9 mouse cellular contexts compared by ENCODE assay signal in genomic region chr9:41524591-41524990, GRCm38 (mm10).
DNase-seq lines count a peak whose midpoint lies in the region; ATAC-seq and TF ChIP-seq lines count a peak whose summit lies in the region.
"Had no signal": no experiment of that assay in that cellular context is flagged by ENCODE, and none has a peak within 500 bp of the region (broad histone marks: within the 10 kb centered on the region; RNA-seq: fewer than 3 reads in every experiment).

No protein-coding gene starts in this region.

- TF ChIP-seq CTCF in gastrocnemius, adult 2 months (IDR thresholded peaks at IDR 0.05), result no peak

- peaks cover 3% of the 10 kb centered on the region; the same call in 1 of the 2 replicates for H3K36me3 ChIP-seq in limb, embryonic 10.5 days

- no peak for DNase-seq in gastrocnemius, adult 2 months
- no peak for DNase-seq in gastrocnemius, postnatal 25 days
- DNase-seq in MN1 (ENCODE audit: low spot score), result peak; percentile 29
- peak; percentile 5 to 44 for DNase-seq in frontal cortex, adult 2 months (ENCODE audit: extremely low spot score in 1 of 2, low spot score in 1 of 2)
- no peak for DNase-seq in limb, embryonic 10.5 days (ENCODE audit: low spot score)
- no peak for DNase-seq in thymus, postnatal 25 days
- no peak for DNase-seq in kidney, adult 9 months

- intact Hi-C loops in gastrocnemius, adult 2 months (cut with DNase I), result no loop called here

- peak overlapping the region; percentile 50 for H3K27ac ChIP-seq in gastrocnemius, adult 2 months
- peak overlapping the region; percentile 64; the same call in 1 of the 2 replicates for H3K27ac ChIP-seq in limb, embryonic 10.5 days

- H3K4me3 ChIP-seq in gastrocnemius, adult 2 months, result no peak overlapping the region
- no peak overlapping the region for H3K4me3 ChIP-seq in limb, embryonic 10.5 days
- H3K4me3 ChIP-seq: erythroblast, embryonic 14.5 days had no signal

- ATAC-seq in inflammation-experienced regulatory T-cells, adult 6 months, result no peak

- H3K4me1 ChIP-seq in limb, embryonic 10.5 days, result peaks cover 19% of the 10 kb centered on the region

- 82% methylated on average over 7 of the region's 7 CpGs for WGBS in limb, embryonic 10.5 days

- H3K9me3 ChIP-seq in limb, embryonic 10.5 days (replicated peaks), result no peaks in the 10 kb centered on the region

- H3K27me3 ChIP-seq in limb, embryonic 10.5 days (ENCODE audit: low read depth, poor library complexity, severe bottlenecking), result no peaks in the 10 kb centered on the region

Comparison
In these comparisons a context has a peak if more than half of its experiments do, and no peak if none do; other contexts are left out.
1. DNase-seq: peak in MN1 (single experiment) and frontal cortex, adult 2 months (2 of 2); none in gastrocnemius, adult 2 months (single experiment), gastrocnemius, postnatal 25 days (single experiment), limb, embryonic 10.5 days (single experiment), thymus, postnatal 25 days (single experiment) and kidney, adult 9 months (single experiment).